Mouse (Mus musculus) cerebellum, postnatal 14 days (tissue): Measurements from ENCODE around the gene Dohh.

ENCODE experiments used
- DNase-seq, 2 experiments: peaks; one replicate each; pipeline ENCODE4 v3.0.0; 2021; ENCODE audit warnings: mixed read lengths in 2 of 2

Dohh gene

GRCm38 (mm10) chr10:81419111-81419928 is 35.1 kb downstream of the Dohh start:
- peak; percentile 27 to 34 for DNase-seq

- DNase-seq, result peak; percentile 77 to 82
Observed at GRCm38 (mm10) chr10:81420191-81420767, 36.1 kb downstream of the Dohh start.

- DNase-seq, result peak; percentile 17 to 20
Observed at GRCm38 (mm10) chr10:81421041-81421796, 37.0 kb downstream of the Dohh start.

- no peak for DNase-seq
Observed at GRCm38 (mm10) chr10:81421797-81422100, 37.5 kb downstream of the Dohh start.

GRCm38 (mm10) chr10:81422191-81422590 is 38.0 kb downstream of the Dohh start:
- peak; percentile 24 to 26 for DNase-seq

- DNase-seq, result peak in 1 of 2 experiments; percentile 24
Observed at GRCm38 (mm10) chr10:81422661-81423217, 38.5 kb downstream of the Dohh start.

GRCm38 (mm10) chr10:81423476-81424245 is 39.4 kb downstream of the Dohh start:
- DNase-seq, result peak; percentile 20 to 34

- peak; percentile 84 to 86 for DNase-seq
Observed at GRCm38 (mm10) chr10:81424246-81425051, 40.2 kb downstream of the Dohh start.

- peak; percentile 64 to 66 for DNase-seq
Observed at GRCm38 (mm10) chr10:81425236-81425850, 41.1 kb downstream of the Dohh start.

- DNase-seq, result peak; percentile 62 to 80
Observed at GRCm38 (mm10) chr10:81426081-81426671, 41.9 kb downstream of the Dohh start.

GRCm38 (mm10) chr10:81426897-81427296 is 42.7 kb downstream of the Dohh start:
- peak; percentile 79 to 80 for DNase-seq

GRCm38 (mm10) chr10:81427327-81427726 is 43.1 kb downstream of the Dohh start:
- peak in 1 of 2 experiments; percentile 26 for DNase-seq

- DNase-seq, result peak; percentile 59 to 64
Observed at GRCm38 (mm10) chr10:81427804-81428506, 43.7 kb downstream of the Dohh start.

GRCm38 (mm10) chr10:81428507-81428870 is 44.3 kb downstream of the Dohh start:
- DNase-seq, result no peak

GRCm38 (mm10) chr10:81429092-81429491 is 44.9 kb downstream of the Dohh start:
- DNase-seq, result peak; percentile 23 to 24

GRCm38 (mm10) chr10:81429605-81430061 is 45.4 kb downstream of the Dohh start:
- DNase-seq, result peak; percentile 67 to 71

GRCm38 (mm10) chr10:81430141-81430830 is 46.1 kb downstream of the Dohh start:
- DNase-seq, result peak; percentile 89 to 92

- peak; percentile 90 to 91 for DNase-seq
Observed at GRCm38 (mm10) chr10:81430831-81431525, 46.8 kb downstream of the Dohh start.
